Mouse (Mus musculus) midbrain, postnatal 0 days (tissue): Measurements from ENCODE around the gene Osbpl10. TPM values are rescaled to one million over a fixed set of nuclear protein-coding genes. Genes with fewer than 3 reads are reported as not detected.
A peak's percentile ranks its signal among the peaks of the same experiment; 100 is the strongest.

ENCODE experiments used
- ATAC-seq: fragments of 200-750 bp; cut with Nextera tagmentation; 2 replicates; pipeline ENCODE4 v1.8.0; 2017; ENCODE audit warnings: moderate number of reproducible peaks, mild to moderate bottlenecking, moderate TSS enrichment, moderate library complexity; ENCODE audit not compliant: low FRiP score
- DNase-seq: peaks from one replicate; pipeline ENCODE4 v3.0.0-alpha.2; 2015; ENCODE audit warnings: low spot score
- H3K27ac ChIP-seq: fragments of 300-500 bp; sonication (generic); 2 replicates; pipeline ENCODE4 v1.5.1; 2014; ENCODE audit warnings: low read depth, mild to moderate bottlenecking, low read length, mixed read lengths
- H3K27me3 ChIP-seq: fragments of 300-500 bp; sonication (generic); 2 replicates; pipeline ENCODE4 v1.6.1; 2014; ENCODE audit warnings: low read length, control low read depth, mixed read lengths; ENCODE audit not compliant: insufficient read depth
- H3K36me3 ChIP-seq: fragments of 300-500 bp; sonication (generic); 2 replicates; pipeline ENCODE4 v1.6.1; 2014; ENCODE audit warnings: low read length, control low read depth, mixed read lengths; ENCODE audit not compliant: insufficient read depth
- H3K4me1 ChIP-seq: fragments of 300-500 bp; sonication (generic); 2 replicates; pipeline ENCODE4 v1.6.1; 2014; ENCODE audit warnings: mild to moderate bottlenecking, control low read depth, antibody characterized with exemption, low read length, mixed read lengths; ENCODE audit not compliant: insufficient read depth
- H3K4me2 ChIP-seq: fragments of 300-500 bp; sonication (generic); 2 replicates; pipeline ENCODE4 v1.6.1; 2014; ENCODE audit warnings: low read depth, mild to moderate bottlenecking, low read length, mixed read lengths; ENCODE audit not compliant: poor library complexity, severe bottlenecking
- H3K4me3 ChIP-seq: fragments of 300-500 bp; sonication (generic); 2 replicates; pipeline ENCODE4 v1.5.1; 2014; ENCODE audit warnings: low read depth, mild to moderate bottlenecking, low read length, moderate library complexity
- H3K9ac ChIP-seq: fragments of 300-500 bp; sonication (generic); replicated peaks from 2 replicates; pipeline ENCODE4 v1.6.1; 2014; ENCODE audit warnings: mild to moderate bottlenecking, low read length, moderate library complexity, mixed read lengths; ENCODE audit not compliant: poor library complexity, severe bottlenecking
- H3K9me3 ChIP-seq: fragments of 300-500 bp; sonication (generic); 2 replicates; pipeline ENCODE4 v1.6.1; 2016; ENCODE audit warnings: low read length, control low read depth
- CTCF ChIP-seq: IDR thresholded peaks from 2 replicates; pipeline ENCODE4 v1.5.1; 2016; ENCODE audit warnings: antibody characterized with exemption, mild to moderate bottlenecking
- WGBS: fragments of 180-500 bp; shearing (Covaris S2); extraction: QIAGEN DNeasy Blood & Tissue Kit; methylation state at CpG from one replicate; pipeline ENCODE4 v1.1.7; 2014; 5-methylcytosine and 5-hydroxymethylcytosine counted together
- polyA plus RNA-seq: library from polyadenylated mRNA; unstranded; fragments of >200 nt; fragmentation: Nextera tagmentation; extraction: Ambion mirVana; gene quantifications from 2 replicates; pipeline ENCODE4 v1.2.1, GENCODE M21; 2015
- total RNA-seq: library from RNA; depleted of rRNA; stranded (reverse); fragments of >200 nt; gene quantifications from 2 replicates; pipeline ENCODE4 v1.2.3, GENCODE M21; 2014

Gene Osbpl10
- total and polyA plus RNA-seq, 2 experiments from 2014 or later, result 3.2 to 23.5 TPM

GRCm38 (mm10) chr9:114988029-114988428 is 9.7 kb downstream of the Osbpl10 start:
- DNase-seq, result no peak
- WGBS, result 95% methylated on average over 3 of the region's 3 CpGs
- no peak overlapping the region for H3K27ac ChIP-seq

GRCm38 (mm10) chr9:114988610-114989327 is 10.4 kb downstream of the Osbpl10 start:
- Histone ChIP-seq H3K4me3 (no peak overlapping the region), H3K36me3 (no peaks in the 10 kb centered on the region), H3K4me2 (no peak overlapping the region), H3K4me1 (no peaks in the 10 kb centered on the region), H3K9ac (0 out of 2 replicates have a peak overlapping the region, but pooled peaks have one; percentile 33), H3K27ac (0 out of 2 replicates have a peak overlapping the region, but pooled peaks have one; percentile 38), H3K9me3 (no peaks in the 10 kb centered on the region), H3K27me3 (no peaks in the 10 kb centered on the region)
- DNase-seq (peak; percentile 44), ATAC-seq (no peak)
- WGBS, result 63% methylated on average over 6 of the region's 6 CpGs
- no peak for TF ChIP-seq CTCF

More at GRCm38 (mm10) chr9:114988029-114988428, 9.7 kb downstream of the Osbpl10 start:
- Histone ChIP-seq H3K4me1 (no peaks in the 10 kb centered on the region), H3K9me3 (no peaks in the 10 kb centered on the region), H3K36me3 (no peaks in the 10 kb centered on the region), H3K4me2 (no peak overlapping the region), H3K27me3 (no peaks in the 10 kb centered on the region), H3K4me3 (no peak overlapping the region), H3K9ac (no peak overlapping the region)
- no peak for TF ChIP-seq CTCF
- no peak for ATAC-seq

GRCm38 (mm10) chr9:114990421-114990820 is 12.1 kb downstream of the Osbpl10 start:
- DNase-seq, result no peak
- Histone ChIP-seq H3K36me3 (no peaks in the 10 kb centered on the region), H3K4me1 (no peaks in the 10 kb centered on the region), H3K9me3 (no peaks in the 10 kb centered on the region), H3K9ac (no peak overlapping the region), H3K27me3 (no peaks in the 10 kb centered on the region), H3K4me2 (no peak overlapping the region), H3K27ac (no peak overlapping the region), H3K4me3 (no peak overlapping the region)
- ATAC-seq, result no peak
- WGBS, result 74% methylated on average over 10 of the region's 10 CpGs
- no peak for TF ChIP-seq CTCF

GRCm38 (mm10) chr9:114992528-114992927 is 14.2 kb downstream of the Osbpl10 start:
- no peak for DNase-seq

GRCm38 (mm10) chr9:114995250-114995649 is 16.9 kb downstream of the Osbpl10 start:
- no peaks in the 10 kb centered on the region for H3K36me3 ChIP-seq
- WGBS, result 95% methylated on average over 4 of the region's 4 CpGs
- H3K27me3 ChIP-seq, result no peaks in the 10 kb centered on the region
- H3K4me3 ChIP-seq, result no peak overlapping the region
- ATAC-seq, result no peak
- no peak overlapping the region for H3K9ac ChIP-seq
- no peaks in the 10 kb centered on the region for H3K4me1 ChIP-seq
- TF ChIP-seq CTCF, result no peak
- DNase-seq, result no peak
- H3K27ac ChIP-seq, result no peak overlapping the region
- no peak overlapping the region for H3K4me2 ChIP-seq
- no peaks in the 10 kb centered on the region for H3K9me3 ChIP-seq

More at GRCm38 (mm10) chr9:114992528-114992927, 14.2 kb downstream of the Osbpl10 start:
- 84% methylated on average over 2 of the region's 2 CpGs for WGBS
- Histone ChIP-seq H3K9ac (no peak overlapping the region), H3K27ac (no peak overlapping the region), H3K27me3 (no peaks in the 10 kb centered on the region), H3K4me1 (no peaks in the 10 kb centered on the region), H3K36me3 (no peaks in the 10 kb centered on the region), H3K4me2 (no peak overlapping the region), H3K9me3 (no peaks in the 10 kb centered on the region), H3K4me3 (no peak overlapping the region)
- no peak for ATAC-seq
- no peak for TF ChIP-seq CTCF

GRCm38 (mm10) chr9:114995716-114996115 is 17.3 kb downstream of the Osbpl10 start:
- Histone ChIP-seq H3K4me1 (no peaks in the 10 kb centered on the region), H3K9me3 (no peaks in the 10 kb centered on the region), H3K4me3 (no peak overlapping the region), H3K27ac (no peak overlapping the region), H3K9ac (no peak overlapping the region), H3K4me2 (no peak overlapping the region), H3K36me3 (no peaks in the 10 kb centered on the region), H3K27me3 (no peaks in the 10 kb centered on the region)
- no peak for DNase-seq
- no peak for TF ChIP-seq CTCF
- no peak for ATAC-seq
- WGBS, result 94% methylated on average over 4 of the region's 4 CpGs
